Mouse (Mus musculus) intestine, embryonic 16.5 days (tissue): ENCODE measurements around the gene Ralb. TPM values are rescaled to one million over a fixed set of nuclear protein-coding genes. Genes with fewer than 3 reads are reported as not detected.

Source experiments
- ATAC-seq: fragments of 200-750 bp; cut with Nextera tagmentation; 2 replicates; pipeline ENCODE4 v1.8.0; 2017; ENCODE audit warnings: moderate TSS enrichment, moderate library complexity
- H3K27ac ChIP-seq: fragments of 300-500 bp; sonication (generic); 2 replicates; pipeline ENCODE4 v1.5.1; 2014; ENCODE audit warnings: mild to moderate bottlenecking, low read length
- H3K27me3 ChIP-seq: fragments of 300-500 bp; sonication (generic); replicated peaks from 2 replicates; pipeline ENCODE4 v1.6.1; 2014; ENCODE audit warnings: low read length, control low read depth, mixed read lengths; ENCODE audit not compliant: control insufficient read depth, insufficient read depth
- H3K36me3 ChIP-seq: fragments of 300-500 bp; sonication (generic); 2 replicates; pipeline ENCODE4 v1.6.1; 2014; ENCODE audit warnings: low read length, control low read depth; ENCODE audit not compliant: control insufficient read depth, insufficient read depth
- H3K4me1 ChIP-seq: fragments of 300-500 bp; sonication (generic); 2 replicates; pipeline ENCODE4 v1.6.1; 2014; ENCODE audit warnings: low read length, control low read depth, mixed read lengths; ENCODE audit not compliant: control insufficient read depth, insufficient read depth
- H3K4me2 ChIP-seq: fragments of 300-500 bp; sonication (generic); 2 replicates; pipeline ENCODE4 v1.6.1; 2014; ENCODE audit warnings: low read depth, low read length, control low read depth
- H3K4me3 ChIP-seq: fragments of 300-500 bp; sonication (generic); 2 replicates; pipeline ENCODE4 v1.5.1; 2014; ENCODE audit warnings: mild to moderate bottlenecking, low read length
- H3K9ac ChIP-seq: fragments of 300-500 bp; sonication (generic); 2 replicates; pipeline ENCODE4 v1.6.1; 2014; ENCODE audit warnings: low read depth, low read length
- H3K9me3 ChIP-seq: fragments of 300-500 bp; sonication (generic); 2 replicates; pipeline ENCODE4 v1.6.1; 2016; ENCODE audit warnings: low read length, control low read depth; ENCODE audit not compliant: control insufficient read depth
- WGBS: fragments of 180-500 bp; shearing (Covaris S2); extraction: QIAGEN DNeasy Blood & Tissue Kit; methylation state at CpG from one replicate; pipeline ENCODE4 v1.1.7; 2014; 5-methylcytosine and 5-hydroxymethylcytosine counted together
- polyA plus RNA-seq: library from polyadenylated mRNA; unstranded; fragments of >200 nt; fragmentation: Nextera tagmentation; extraction: Ambion mirVana; gene quantifications from 2 replicates; pipeline ENCODE4 v1.2.1, GENCODE M21; 2015

Ralb gene
- polyA plus RNA-seq, 1 experiment from 2014 or later, result 203 TPM

GRCm38 (mm10) chr1:119490765-119491164, 13.8 kb downstream of the Ralb start:
- no peaks in the 10 kb centered on the region for H3K27me3 ChIP-seq
- H3K4me3 ChIP-seq, result no peak overlapping the region
- peaks cover 37% of the 10 kb centered on the region for H3K4me1 ChIP-seq
- no peak overlapping the region for H3K27ac ChIP-seq
- H3K9me3 ChIP-seq, result no peaks in the 10 kb centered on the region
- no peak for ATAC-seq
- no peak overlapping the region for H3K9ac ChIP-seq
- WGBS, result 79% methylated on average over 7 of the region's 7 CpGs
- H3K36me3 ChIP-seq, result no peaks in the 10 kb centered on the region
- H3K4me2 ChIP-seq, result no peak overlapping the region

GRCm38 (mm10) chr1:119487917-119488590, 16.5 kb downstream of the Ralb start:
- WGBS, result 52% methylated on average over 10 of the region's 10 CpGs
- Histone ChIP-seq H3K27me3 (no peaks in the 10 kb centered on the region), H3K4me3 (no peak overlapping the region), H3K9ac (no peak overlapping the region), H3K4me2 (no peak overlapping the region), H3K36me3 (no peaks in the 10 kb centered on the region; the same call in 1 of the 2 replicates), H3K4me1 (peaks cover 36% of the 10 kb centered on the region), H3K27ac (no peak overlapping the region), H3K9me3 (no peaks in the 10 kb centered on the region)
- no peak for ATAC-seq

GRCm38 (mm10) chr1:119485825-119486224, 18.8 kb downstream of the Ralb start:
- ATAC-seq, result peak; percentile 61

GRCm38 (mm10) chr1:119484457-119484856, 20.1 kb downstream of the Ralb start:
- Histone ChIP-seq H3K4me3 (no peak overlapping the region), H3K27me3 (no peaks in the 10 kb centered on the region), H3K9ac (no peak overlapping the region), H3K9me3 (no peaks in the 10 kb centered on the region), H3K4me2 (no peak overlapping the region), H3K36me3 (peaks cover 11% of the 10 kb centered on the region; the same call in 1 of the 2 replicates), H3K27ac (no peak overlapping the region), H3K4me1 (peaks cover 23% of the 10 kb centered on the region)
- no peak for ATAC-seq
- WGBS, result 70% methylated on average over 3 of the region's 3 CpGs

More at GRCm38 (mm10) chr1:119485825-119486224, 18.8 kb downstream of the Ralb start:
- H3K36me3 ChIP-seq, result peaks cover 11% of the 10 kb centered on the region; the same call in 1 of the 2 replicates
- H3K4me2 ChIP-seq, result no peak overlapping the region; the same call in 1 of the 2 replicates
- H3K4me1 ChIP-seq, result peaks cover 18% of the 10 kb centered on the region
- H3K27ac ChIP-seq, result no peak overlapping the region
- no peaks in the 10 kb centered on the region for H3K9me3 ChIP-seq
- no peak overlapping the region for H3K4me3 ChIP-seq
- H3K27me3 ChIP-seq, result no peaks in the 10 kb centered on the region
- 14% methylated on average over 2 of the region's 2 CpGs for WGBS
- no peak overlapping the region for H3K9ac ChIP-seq

GRCm38 (mm10) chr1:119482891-119483290, 21.7 kb downstream of the Ralb start:
- no peaks in the 10 kb centered on the region for H3K27me3 ChIP-seq
- no peak overlapping the region for H3K27ac ChIP-seq
- no peak for ATAC-seq
- H3K4me3 ChIP-seq, result no peak overlapping the region
- H3K4me2 ChIP-seq, result no peak overlapping the region
- H3K9me3 ChIP-seq, result no peaks in the 10 kb centered on the region
- H3K36me3 ChIP-seq, result peaks cover 11% of the 10 kb centered on the region; the same call in 1 of the 2 replicates
- peaks cover 23% of the 10 kb centered on the region for H3K4me1 ChIP-seq
- no peak overlapping the region for H3K9ac ChIP-seq
- WGBS, result 69% methylated on average over 3 of the region's 3 CpGs

GRCm38 (mm10) chr1:119481205-119481932, 23.2 kb downstream of the Ralb start:
- H3K36me3 ChIP-seq, result peaks cover 14% of the 10 kb centered on the region; the same call in 1 of the 2 replicates

GRCm38 (mm10) chr1:119480678-119481077, 23.9 kb downstream of the Ralb start:
- H3K9ac ChIP-seq, result no peak overlapping the region
- H3K4me1 ChIP-seq, result peaks cover 7% of the 10 kb centered on the region; the same call in 1 of the 2 replicates
- no peak for ATAC-seq
- no peaks in the 10 kb centered on the region for H3K27me3 ChIP-seq
- 91% methylated on average over 8 of the region's 8 CpGs for WGBS
- H3K9me3 ChIP-seq, result no peaks in the 10 kb centered on the region
- H3K27ac ChIP-seq, result no peak overlapping the region
- peaks cover 14% of the 10 kb centered on the region; the same call in 1 of the 2 replicates for H3K36me3 ChIP-seq
- no peak overlapping the region for H3K4me2 ChIP-seq
- no peak overlapping the region for H3K4me3 ChIP-seq

More at GRCm38 (mm10) chr1:119481205-119481932, 23.2 kb downstream of the Ralb start:
- Histone ChIP-seq H3K9me3 (no peaks in the 10 kb centered on the region), H3K9ac (no peak overlapping the region), H3K27me3 (no peaks in the 10 kb centered on the region), H3K4me3 (no peak overlapping the region), H3K4me2 (no peak overlapping the region), H3K4me1 (peaks cover 14% of the 10 kb centered on the region), H3K27ac (no peak overlapping the region)
- 89% methylated on average over 7 of the region's 7 CpGs for WGBS
- peak; percentile 65 for ATAC-seq

- WGBS, result 71% methylated on average over 4 of the region's 4 CpGs
- Histone ChIP-seq H3K27me3 (no peaks in the 10 kb centered on the region), H3K27ac (no peak overlapping the region)
Measured at GRCm38 (mm10) chr1:119479641-119480040, 25.0 kb downstream of the Ralb start.

GRCm38 (mm10) chr1:119476905-119477353, 27.7 kb downstream of the Ralb start:
- peaks cover 11% of the 10 kb centered on the region for H3K36me3 ChIP-seq
- no peaks in the 10 kb centered on the region for H3K9me3 ChIP-seq
- 81% methylated on average over 7 of the region's 7 CpGs for WGBS
- H3K4me3 ChIP-seq, result no peak overlapping the region
- 0 out of 2 replicates have a peak, but pooled peaks cover 5% of the 10 kb centered on the region for H3K4me1 ChIP-seq
- no peak for ATAC-seq
- no peak overlapping the region for H3K9ac ChIP-seq
- H3K4me2 ChIP-seq, result no peak overlapping the region
- H3K27me3 ChIP-seq, result no peaks in the 10 kb centered on the region
- no peak overlapping the region for H3K27ac ChIP-seq

More at GRCm38 (mm10) chr1:119479641-119480040, 25.0 kb downstream of the Ralb start:
- Histone ChIP-seq H3K9ac (no peak overlapping the region), H3K4me2 (no peak overlapping the region), H3K4me1 (peaks cover 5% of the 10 kb centered on the region; the same call in 1 of the 2 replicates), H3K9me3 (no peaks in the 10 kb centered on the region), H3K4me3 (no peak overlapping the region), H3K36me3 (peaks cover 14% of the 10 kb centered on the region; the same call in 1 of the 2 replicates)
- no peak for ATAC-seq
